Mouse (Mus musculus): ENCODE results near the gene Gm12184. TPM values are rescaled to one million over a fixed set of nuclear protein-coding genes. Genes with fewer than 3 reads are reported as not detected.
"Not testable (repeated sequence)": the region's sequence is repeated elsewhere in the genome, so short reads cannot be mapped to it uniquely, and the experiment has no call there.

Gene Gm12184
- total RNA-seq, 1 experiment from 2014 or later = 3.6 TPM

- DNase-seq = no peak
Observed at GRCm38 (mm10) chr11:48846881-48847280, 20.4 kb upstream of the Gm12184 start.

DNA sequence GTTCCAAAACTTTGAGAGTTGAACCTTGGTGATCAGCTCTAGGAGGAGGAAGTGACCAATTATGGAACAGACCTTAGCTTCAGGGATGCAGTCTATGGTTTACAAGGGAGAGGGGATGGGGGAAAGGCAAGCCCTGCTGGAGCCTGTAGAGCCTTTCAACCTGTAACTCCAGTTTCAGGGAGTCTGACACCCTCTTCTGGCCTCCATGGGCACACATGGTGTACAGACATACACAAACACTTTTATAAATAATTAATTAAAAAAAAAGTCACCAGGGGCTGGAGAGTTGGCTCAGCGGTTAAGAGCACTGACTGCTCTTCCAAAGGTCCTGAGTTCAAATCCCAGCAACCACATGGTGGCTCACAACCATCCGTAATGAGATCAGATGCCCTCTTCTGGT is 19.9 kb upstream of the Gm12184 start:
- not testable (repeated sequence) for DNase-seq

DNA sequence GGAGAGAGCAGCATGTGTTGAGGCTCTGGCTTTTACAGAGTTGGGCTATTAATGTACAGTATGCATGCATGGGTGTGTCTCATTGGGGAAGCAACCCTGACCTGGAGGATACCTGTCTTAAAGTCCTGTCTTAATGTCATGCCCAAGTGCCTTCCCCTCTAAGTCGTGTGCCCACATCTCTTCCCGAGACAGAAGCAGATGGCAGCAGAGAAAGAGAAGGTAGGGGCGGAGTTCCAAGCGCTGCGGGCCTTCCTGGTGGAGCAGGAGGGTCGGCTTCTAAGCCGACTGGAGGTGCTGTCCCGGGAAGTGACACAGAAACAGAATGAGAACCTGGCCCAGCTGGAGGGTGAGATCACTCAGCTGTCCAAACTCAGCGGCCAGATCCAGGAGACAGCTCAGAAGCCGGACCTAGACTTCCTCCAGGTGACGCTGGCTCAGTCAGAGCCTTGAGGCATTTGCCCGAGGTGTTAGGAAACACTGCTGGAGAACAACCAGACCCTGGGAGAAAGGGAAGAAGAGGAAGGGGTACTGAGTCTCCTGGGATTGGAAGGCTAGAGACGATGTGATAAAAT is 18.9 kb upstream of the Gm12184 start:
- DNase-seq = no peak

DNA sequence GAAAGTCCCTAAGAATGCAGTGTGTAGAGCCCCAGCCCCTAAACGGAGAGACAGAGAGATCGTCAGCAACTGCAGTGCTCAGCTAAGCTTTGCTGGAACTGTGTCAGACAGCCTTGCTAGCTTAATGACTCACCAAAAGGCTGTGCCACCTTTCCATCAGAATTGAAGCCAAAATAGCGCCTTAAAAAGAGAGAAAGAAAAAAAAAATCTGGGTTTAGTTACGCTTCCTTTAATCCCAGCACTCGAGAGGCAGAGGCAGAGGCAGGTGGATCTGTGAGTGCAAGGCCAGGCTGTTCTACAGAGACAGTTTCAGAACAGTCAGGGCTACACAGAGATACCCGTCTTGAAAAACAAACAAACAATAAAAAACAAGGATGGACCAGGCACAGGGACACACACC is 17.9 kb upstream of the Gm12184 start:
- DNase-seq = no peak

GRCm38 (mm10) chr11:48843202-48843601 is 16.7 kb upstream of the Gm12184 start:
- no peak for DNase-seq

GRCm38 (mm10) chr11:48842378-48842792 is 15.9 kb upstream of the Gm12184 start:
- DNase-seq = no peak

- DNase-seq = no peak
Observed at GRCm38 (mm10) chr11:48841213-48841612, 14.8 kb upstream of the Gm12184 start.

DNA sequence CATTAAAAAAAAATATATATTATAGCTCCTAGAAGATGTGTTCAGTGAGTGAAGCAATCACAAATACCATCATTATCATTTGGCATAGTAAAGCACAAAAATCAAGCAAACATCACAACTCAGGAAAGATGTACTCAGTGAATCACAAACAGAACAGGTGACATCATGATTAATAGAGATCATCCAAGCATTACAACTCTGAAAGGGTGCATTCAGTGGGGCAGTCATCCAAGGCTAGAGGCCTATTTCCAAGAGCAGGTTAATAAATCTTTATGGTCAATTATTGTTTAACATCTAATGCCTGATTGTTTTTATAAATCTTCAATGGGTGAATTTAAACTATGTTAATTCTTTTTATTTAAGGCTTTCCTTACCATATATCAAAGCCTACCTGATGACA is 14.3 kb upstream of the Gm12184 start:
- no peak for DNase-seq

DNA sequence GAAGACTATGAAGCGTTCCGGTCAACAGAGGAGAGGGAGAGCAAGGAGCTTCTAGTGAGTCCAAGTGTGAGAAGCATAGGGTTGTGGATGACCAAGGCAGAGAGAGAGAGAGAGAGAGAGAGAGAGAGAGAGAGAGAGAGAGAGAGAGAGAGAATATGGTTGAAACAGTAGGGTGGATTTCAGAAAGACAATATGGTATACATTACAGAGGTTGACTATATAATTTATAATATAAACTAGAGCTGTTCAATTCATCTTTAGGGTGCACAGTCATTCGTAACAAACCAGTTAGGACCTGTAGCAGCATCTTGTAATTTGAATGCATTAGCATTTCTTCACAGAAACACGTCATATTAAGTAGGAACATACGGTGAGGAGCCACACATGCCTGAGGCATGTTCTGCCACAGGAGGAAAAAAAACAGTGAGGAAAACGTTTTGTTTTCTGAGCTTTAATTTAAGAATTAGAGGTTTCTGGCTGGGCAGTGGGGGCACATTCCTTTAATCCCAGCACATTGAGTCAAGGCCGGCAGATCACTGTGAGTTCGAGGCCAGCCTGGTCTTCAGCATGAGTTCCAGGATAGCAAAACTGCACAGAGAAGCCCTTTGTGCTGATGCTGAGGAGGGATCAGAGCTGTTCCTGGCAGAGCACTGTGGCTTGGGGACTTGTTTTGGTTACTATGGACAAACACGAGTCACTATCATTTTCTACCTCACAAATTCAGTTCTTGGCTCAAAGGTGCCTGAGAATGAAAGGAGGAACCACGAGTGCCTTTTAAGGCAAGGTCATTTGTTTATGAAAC is 12.6 kb upstream of the Gm12184 start:
- DNase-seq = no peak

DNA sequence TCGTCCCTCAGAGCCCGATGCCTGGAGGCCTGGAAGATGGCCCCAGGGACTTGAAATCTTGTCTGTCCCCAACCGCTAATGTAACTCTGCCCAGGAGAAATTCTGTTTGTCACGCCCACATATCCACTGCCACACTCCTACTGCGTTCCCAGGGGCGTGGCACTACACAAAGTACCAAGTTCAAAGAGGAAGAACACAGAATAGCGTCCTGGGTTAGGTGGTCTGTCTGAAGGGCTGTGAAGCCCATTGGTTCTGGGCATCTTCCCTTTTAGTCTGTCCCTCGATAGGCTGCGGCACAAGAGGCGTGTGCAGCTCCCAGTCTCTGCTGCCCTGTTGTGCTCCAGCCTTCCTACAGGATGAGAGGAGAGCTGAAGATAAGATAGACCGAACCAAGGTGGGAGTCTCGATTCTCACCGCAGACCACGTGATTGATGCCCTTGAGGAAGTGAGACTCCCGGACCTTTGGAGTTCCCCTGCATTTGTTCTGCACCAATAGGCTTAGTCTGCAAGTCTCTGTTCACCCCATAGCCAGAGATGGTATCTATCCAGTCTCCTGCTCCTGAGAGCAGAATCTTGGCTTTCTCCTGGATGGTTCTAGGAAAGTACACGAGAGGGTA is 11.8 kb upstream of the Gm12184 start:
- no peak for DNase-seq

- peak; percentile 83 for DNase-seq
Observed at GRCm38 (mm10) chr11:48837310-48838180, 11.1 kb upstream of the Gm12184 start.

GRCm38 (mm10) chr11:48836990-48837309 is 10.5 kb upstream of the Gm12184 start:
- DNase-seq = no peak

DNA sequence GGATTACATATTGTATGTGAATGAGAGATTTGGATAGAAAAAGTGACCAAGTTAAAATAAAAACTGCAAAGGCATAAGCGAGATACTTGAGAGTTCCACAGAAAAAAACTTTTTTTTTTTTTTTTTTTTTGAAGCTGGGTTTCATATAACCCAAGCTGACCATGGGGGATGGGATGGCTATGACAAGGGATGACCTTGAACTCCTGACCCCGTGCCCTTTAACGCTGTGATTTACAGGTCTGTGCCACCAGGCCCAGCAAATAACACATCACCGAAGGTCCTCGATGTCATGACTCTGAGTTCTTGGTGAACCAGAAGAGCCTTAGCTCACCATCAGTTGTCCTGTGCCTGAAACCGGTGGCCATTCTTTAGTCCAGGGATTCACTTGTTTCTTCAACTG is 9.5 kb upstream of the Gm12184 start:
- DNase-seq = no peak

- DNase-seq = peak; percentile 90
Observed at GRCm38 (mm10) chr11:48833731-48834639, 7.5 kb upstream of the Gm12184 start.

GRCm38 (mm10) chr11:48833078-48833730 is 6.7 kb upstream of the Gm12184 start:
- DNase-seq = no peak

- DNase-seq = no peak
Observed at GRCm38 (mm10) chr11:48831273-48831672, 4.8 kb upstream of the Gm12184 start.

- no peak for DNase-seq
Observed at GRCm38 (mm10) chr11:48830279-48830678, 3.8 kb upstream of the Gm12184 start.

DNA sequence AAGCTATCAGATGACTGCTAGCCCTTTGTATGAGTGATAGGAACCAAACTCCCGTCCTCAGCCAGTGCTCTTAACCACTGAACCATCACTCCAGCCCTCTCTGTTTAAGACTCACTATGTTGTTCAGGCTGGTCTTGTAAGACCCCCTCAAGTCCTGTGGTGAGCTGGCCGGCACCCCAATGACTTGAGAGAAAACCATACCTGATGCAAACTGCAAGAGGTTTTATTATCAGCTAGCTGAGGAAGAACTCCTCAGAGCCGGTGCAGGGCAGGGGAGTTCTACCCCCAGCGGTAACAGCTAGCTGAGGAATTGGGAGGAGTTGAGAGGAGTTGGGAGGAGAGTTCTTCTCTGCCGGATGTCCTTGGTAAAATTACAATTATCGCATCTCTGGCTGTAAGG is 1.5 kb upstream of the Gm12184 start:
- DNase-seq = no peak

DNA sequence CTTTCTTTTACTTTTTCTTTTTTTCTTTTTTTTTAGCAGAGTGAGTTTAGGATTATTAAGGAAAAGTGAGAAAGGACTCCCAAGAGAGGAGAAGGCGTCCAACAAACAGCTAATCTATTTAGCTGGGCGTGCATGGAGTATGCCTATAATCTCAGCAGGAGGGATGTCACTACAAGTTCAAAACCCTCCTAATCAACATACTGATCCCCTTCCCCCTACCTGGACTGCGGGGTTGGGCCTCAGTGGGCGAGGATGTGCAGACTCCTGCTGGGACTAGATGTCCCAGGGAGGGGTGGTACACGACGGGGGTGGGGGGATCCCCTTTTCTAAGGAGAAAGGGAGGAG is 269 bp upstream of the Gm12184 start:
- no peak for DNase-seq

- no peak for DNase-seq
Observed at GRCm38 (mm10) chr11:48824311-48824830, 2.1 kb downstream of the Gm12184 start.

- peak; percentile 66 for DNase-seq
Observed at GRCm38 (mm10) chr11:48823536-48823972, 2.9 kb downstream of the Gm12184 start.

All from adrenal gland, postnatal 25 days (tissue).